Mouse (Mus musculus): ENCODE measurements around the gene Htr3b. TPM values are rescaled to one million over a fixed set of nuclear protein-coding genes. Genes with fewer than 3 reads are reported as not detected.
"Not testable (repeated sequence)": the region's sequence is repeated elsewhere in the genome, so short reads cannot be mapped to it uniquely, and the experiment has no call there.

Gene Htr3b
- total RNA-seq (2021) = not detected
- long read RNA-seq = 0 reads

DNA sequence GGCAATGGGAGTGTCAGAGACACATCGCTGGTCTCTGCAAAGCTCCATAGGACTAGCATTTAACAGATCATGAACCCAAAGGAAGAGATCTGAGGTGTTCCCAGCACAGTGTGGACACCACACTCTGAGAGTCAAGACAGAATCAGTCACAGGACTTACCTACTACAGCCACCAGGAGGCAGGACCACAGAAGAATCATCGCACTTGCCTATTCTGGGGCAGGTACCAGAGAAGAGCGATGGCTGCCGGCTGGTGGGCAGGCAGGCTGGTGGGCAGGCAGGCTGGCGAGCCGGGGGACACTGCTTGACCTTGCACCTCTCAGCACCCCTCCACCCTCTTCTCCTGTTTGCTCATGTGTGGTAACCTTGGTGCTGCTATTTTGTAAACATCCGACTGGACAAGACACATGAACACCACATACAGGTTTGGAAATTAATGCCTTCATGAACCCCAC is at the start of gene Htr3b:
TSS of gene Htr3b (minus strand) at position 404 of the 454 bp plus-strand sequence.
- no peak for DNase-seq (ENCODE audit: low spot score in 2 of 2)

DNA sequence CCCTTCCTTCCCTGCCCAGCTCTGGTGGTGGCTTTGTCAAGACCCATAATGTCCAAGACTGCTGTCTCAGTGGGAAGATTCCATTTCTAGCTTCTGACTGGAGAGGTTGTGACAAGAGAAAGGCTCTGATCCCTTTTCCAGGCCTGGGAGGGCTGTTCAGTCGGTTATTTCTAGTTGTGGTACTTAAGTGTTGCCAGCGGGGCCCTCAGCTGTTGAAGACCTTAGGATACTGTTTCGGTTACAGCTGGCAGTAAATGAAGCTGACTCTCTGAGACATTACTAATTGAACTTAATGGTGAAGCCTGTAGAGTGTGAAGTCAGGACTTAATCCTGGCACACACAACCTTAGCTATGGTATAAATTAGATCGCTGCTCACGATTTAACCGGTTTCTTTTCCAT is 34.5 kb upstream of the Htr3b start:
- DNase-seq (ENCODE audit: low spot score in 2 of 2) = no peak

DNA sequence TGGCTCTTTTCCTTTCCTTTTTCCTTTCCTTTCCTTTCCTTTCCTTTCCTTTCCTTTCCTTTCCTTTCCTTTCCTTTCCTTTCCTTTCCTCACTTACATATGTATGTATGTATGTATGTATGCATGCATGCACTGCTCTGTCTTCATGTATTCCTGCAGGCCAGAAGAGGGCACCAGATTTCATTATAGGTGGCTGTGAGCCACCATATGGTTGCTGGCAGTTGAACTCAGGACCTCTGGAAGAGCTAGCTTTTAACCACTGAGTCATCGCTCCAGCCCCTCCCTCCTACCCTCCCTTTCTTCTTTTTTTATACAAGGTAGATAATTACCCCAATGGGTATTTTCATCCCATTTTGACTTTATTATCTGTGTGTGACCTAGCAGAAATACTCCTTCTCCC is 30.9 kb upstream of the Htr3b start:
- no peak for DNase-seq (ENCODE audit: low spot score in 2 of 2)

DNA sequence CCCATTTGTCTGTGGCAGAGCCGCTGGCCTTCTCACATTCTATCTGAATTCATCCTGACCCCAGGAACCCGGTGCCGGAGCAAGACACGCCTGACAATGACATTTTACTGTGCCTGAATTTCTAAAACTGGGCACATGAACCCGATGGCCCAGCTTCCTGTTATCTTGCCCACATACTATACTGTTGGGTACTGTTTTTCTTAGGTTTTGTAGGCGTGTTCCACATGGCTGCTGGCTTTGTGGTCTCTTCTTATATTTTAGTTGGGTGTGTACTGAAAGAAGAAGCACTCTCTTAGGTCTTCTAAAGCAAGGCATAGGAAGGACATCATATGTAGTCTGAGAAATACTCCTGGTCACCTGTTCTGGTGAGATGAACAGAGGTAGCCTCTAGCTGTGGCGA is 30.0 kb upstream of the Htr3b start:
- no peak for DNase-seq (ENCODE audit: low spot score in 2 of 2)

DNA sequence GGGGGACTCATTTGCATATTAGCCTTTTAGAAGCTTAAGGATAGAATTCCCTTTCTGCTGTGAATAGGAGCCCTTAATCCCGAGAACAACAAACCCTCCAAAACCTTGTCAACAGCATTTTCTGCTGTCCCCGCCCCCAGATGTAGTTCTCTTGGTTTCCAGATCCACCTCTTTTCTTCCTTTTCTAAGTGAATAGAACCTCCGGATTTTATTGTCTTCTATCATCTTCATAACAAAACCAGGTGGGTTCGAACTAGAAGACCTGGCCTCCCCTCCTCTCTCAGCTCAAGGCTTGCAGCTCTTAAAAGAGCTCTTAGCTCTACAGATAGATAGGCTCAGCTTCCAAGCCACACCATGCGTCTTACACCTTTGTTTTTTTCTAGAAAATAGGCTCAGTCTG is 26.9 kb upstream of the Htr3b start:
- no peak for DNase-seq (ENCODE audit: low spot score in 2 of 2)

DNA sequence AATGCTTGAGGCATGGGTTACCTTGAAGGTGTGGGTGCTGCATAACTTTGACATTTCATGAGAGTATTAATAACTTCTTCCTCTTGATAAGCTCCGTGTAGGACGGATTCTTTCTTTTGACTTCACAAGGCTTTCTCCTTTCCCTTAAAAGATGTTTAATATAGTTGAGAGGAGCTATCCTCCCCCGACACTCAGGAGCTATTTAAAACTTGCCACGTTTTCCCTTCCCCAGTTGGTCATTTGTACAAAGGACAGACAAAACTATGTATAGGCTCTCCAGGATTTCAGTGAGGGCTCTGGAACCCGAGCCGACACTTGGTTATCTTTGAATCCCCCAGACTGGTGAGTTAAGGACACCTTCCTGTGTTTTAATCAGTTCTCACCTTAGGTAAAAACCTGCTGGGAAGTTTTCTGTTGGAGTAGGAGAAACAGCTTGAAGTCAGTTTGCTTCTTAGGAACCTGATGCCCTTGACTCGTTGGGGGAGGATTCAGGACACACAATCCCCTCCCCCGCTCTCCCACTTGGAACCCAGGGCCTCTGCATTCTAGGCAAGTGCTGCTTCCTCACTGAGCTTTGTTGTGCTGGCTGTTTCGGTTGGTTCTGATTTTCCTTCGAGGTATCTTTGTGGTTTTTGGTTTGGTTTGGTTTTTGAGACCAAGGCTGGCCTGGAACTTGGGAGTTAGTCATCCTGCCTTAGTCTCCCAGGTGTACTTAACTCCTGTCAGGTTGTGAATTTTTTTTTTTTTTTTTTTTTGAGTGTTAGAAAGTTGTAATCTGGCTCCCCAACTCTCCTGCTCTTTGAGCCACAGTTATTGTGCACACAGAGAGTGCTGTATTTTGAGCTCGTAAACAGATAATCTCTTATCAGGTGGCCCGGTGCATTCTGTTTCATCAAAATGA is 22.7 kb upstream of the Htr3b start:
- no peak for DNase-seq (ENCODE audit: low spot score in 2 of 2)

DNA sequence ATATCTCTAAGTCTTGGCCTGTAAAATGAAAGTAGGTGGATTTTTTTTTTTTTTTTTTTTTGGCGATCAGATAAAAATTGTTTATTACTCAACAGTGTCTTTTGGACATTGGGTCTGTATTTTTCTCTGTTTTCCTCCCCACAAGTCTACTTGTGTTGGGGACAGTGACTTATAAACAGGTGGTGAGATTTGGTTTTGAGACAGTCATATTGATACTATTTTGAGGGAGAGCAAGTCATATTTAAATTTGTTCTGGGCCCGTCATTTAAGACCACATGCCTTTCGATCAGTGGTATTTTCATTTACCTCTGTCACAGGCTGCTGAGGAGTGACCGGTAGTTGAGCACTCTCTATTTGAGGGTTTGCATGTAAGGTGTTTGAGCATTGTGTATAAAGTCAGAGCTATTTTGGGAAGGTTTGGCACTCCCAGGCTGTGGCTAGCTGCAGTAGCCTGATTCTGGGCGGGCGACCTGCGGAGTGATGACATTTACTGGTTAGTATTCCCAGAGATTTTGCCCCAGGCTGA is 21.9 kb upstream of the Htr3b start:
- no peak for DNase-seq (ENCODE audit: low spot score in 2 of 2)

DNA sequence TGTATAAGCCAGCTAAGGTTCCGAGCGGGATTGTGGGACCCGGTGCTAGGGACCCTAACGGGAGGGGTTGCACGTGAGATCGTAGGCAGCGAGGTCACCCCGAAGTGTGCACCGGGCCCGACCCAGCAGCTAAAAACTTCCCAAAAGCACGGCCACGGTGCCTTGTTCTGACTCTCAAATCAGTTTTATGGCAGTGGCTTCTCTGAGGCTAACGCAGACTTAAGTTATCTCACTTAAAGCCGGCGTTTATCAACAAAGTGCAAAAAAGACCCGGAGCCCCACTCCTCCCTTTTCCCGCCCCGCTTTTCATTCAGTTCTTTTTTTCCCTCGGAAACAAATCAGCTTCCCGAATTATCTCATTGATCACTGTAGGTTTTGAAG is 20.9 kb upstream of the Htr3b start:
- DNase-seq (ENCODE audit: low spot score in 2 of 2) = no peak

DNA sequence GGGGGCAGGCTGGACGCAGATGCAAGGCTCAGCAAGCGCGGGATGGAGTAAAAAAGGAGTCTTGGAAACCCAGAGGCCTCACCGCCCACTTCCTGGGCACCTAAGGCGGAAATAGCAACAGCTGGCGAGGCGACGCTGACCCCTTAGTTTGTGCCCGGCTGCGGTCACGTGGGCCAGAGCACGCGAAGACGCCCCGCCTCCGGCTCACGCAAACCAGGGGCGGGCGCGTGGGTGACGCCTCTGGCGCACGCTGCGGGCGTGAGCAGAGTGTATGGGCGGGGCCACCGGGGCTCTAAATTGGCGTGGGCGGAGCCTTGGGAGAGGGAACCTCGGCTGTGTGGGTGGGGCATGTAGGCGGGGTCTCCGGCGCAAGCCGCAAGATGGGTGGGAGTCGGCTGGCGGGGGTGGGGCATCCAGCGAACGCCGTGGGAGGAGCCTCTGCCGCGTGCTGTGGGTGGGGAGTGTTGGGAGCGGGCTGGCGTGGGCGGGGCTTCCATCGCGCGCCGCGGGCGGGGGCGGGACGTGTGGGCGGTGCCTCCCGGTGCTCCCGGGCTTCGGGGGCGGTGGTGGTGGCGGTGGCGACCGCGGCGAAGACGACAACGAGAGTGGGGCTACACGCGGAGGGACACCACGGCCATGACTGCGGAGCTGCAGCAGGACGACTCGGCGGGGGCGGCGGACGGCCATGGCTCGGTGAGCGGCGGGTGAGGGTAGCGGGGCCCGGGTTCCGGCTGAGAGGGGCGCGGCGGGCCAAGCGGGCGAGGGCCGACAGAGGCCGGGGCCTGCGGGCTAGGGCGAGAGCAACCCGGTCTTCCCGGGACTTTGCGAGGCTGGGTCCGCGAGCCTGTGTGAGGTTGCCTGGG is 20.3 kb upstream of the Htr3b start, which contains the start of gene Usp28:
TSS of gene Usp28 (plus strand) at position 531 of the 863 bp plus-strand sequence.
- DNase-seq (ENCODE audit: low spot score in 2 of 2) = peak; percentile 98 to 99

DNA sequence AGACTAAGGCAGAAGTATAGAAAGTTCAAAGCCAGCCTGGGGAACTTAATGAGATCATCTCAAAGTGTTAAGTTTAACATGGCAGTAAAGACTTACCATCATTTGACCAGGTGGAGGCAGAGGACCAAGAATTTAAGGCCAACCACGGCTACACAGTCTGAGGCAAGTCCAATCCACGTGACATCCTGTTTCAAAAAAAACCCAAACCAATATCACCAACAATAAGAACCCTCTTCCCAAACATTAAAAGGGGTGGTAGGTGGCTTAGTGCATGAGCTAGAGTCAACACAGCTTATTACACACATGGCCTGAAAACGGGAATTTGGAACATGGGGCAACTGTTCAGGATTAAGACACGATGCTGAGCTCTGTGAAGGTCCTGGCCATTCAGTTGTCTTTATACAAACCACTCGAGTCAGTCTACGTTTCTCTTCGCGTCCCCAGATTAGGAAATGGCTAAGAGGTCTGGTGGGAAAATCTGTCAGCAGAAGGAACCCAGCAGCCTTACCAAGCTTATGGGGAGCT is 19.6 kb upstream of the Htr3b start:
- DNase-seq (ENCODE audit: low spot score in 2 of 2) = no peak

DNA sequence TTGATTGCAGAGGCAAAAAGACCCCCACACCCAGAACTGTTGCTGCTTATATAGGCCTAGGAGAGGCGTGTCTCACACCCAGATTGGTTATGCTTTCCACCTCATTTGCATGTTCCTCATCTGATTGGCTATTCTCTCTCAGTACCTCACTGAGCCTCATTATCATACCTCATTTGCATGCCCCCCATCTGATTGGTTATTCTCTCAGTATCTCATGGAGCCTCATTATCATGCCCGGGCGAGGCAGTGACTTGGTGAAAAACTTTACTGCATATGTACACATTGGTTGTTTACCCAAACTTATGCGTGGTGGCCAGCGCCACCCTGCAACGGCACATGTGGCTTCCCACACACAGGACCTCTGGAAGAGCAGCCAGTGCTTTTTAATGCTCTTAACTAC is 19.0 kb upstream of the Htr3b start:
- not testable (repeated sequence) for DNase-seq (ENCODE audit: low spot score in 2 of 2)

DNA sequence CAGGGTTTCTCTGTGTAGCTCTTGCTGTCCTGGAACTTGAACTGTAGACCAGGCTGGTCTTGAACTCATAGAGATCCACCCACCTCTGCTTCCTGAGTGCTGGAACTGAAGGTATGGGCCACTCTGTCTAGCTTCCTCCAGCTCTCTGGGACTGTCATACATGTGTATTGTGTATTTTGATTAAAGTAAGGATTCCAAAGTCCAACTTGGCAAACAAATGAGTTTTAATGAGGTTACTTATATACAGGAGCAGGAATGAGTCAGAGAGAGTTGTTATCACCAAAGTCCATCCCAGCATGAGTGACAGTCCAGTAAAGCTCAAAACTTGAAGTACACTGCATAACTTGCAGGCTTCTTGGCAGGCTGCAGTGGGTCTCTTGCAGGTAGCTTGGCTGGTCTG is 17.0 kb upstream of the Htr3b start:
- no peak for DNase-seq (ENCODE audit: low spot score in 2 of 2)

DNA sequence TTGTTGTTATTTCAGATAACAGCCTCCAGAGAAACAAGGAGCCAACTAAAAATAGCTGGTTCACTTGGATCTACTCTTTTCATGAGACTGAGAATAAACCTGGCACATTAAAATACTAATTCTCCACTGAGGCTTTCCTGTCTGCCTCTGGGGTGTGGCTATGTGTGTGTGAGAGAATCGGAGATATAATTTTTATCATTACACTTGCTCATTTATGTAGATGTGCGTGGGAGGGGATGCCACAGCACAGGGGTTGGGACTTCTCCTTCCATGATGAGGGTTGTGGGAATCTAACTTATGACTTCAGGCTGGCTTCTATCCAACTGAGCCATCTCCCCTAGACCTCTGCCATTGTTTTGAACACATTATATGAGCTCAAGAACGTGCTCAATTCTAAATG is 16.0 kb upstream of the Htr3b start:
- no peak for DNase-seq (ENCODE audit: low spot score in 2 of 2)

DNA sequence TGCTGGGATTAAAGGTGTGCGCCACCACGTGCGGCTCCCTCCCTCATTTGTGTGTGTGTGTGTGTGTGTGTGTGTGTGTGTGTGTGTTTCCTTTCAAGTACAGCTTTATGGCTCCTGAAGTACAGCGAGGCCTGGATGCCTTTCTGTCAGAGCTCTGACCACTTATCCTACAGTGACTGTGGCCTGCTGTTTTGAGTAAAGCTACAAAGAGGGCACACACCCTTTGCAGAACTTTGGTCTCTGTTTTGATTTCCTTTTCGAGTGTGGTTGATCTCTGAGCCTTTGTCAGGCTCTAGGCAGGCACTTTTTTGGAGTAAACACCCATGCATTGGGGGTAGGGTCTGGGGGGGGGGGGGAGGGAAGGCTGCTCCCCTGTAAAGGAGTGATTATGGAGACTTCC is 15.6 kb upstream of the Htr3b start:
- no peak for DNase-seq (ENCODE audit: low spot score in 2 of 2)

DNA sequence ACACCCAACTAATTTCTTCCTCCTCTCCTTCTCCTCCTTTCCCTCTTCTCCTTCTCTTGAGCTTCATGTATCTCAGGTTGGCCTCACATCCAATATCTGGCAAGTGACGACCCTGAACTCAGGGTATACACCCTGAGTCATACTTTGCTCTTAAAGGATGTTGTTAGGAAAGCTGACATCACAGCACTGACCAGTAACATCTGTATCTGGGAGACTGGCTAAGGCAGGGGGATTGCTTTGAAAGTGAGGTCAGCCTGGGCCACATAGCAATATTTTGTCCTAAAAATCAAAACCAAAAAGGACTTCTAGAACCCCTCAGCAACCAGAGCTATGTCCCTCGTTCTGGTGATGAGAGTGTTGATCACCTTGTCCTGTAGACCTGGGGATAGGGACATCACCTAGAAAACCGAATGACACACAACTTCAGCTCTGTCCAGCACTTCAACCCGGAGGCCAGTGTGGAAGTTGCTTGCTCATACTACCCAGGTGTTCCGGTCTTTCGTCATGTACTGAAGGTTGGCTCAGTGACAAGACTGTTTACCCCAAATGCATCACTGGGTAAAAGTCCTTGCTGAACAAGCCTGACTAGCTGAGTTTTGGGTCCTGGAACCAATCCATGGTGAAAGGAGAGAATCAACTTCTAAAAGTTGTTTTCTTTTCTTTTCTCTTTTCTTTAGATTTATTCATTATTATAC is 12.0 kb upstream of the Htr3b start:
- DNase-seq (ENCODE audit: low spot score in 2 of 2) = no peak

DNA sequence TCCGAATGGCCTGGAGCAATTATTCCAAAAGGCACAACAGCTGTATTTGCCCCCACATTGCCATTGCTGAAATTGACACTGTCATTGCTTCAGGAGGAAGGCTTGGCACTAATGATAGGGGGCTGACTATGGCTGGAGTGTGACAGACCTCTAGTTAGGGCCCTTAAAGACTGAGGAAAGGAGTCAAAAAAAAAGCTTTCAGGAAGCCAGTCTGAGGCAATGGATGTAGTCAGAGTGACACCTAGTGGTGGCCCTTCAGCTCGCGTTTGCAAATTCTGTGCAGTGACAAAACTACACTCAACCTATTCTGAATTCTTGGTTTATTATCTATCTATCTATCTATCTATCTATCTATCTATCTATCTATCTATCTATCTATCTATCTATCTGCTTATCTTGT is 7.7 kb upstream of the Htr3b start:
- DNase-seq (ENCODE audit: low spot score in 2 of 2) = peak; percentile 76 to 80

DNA sequence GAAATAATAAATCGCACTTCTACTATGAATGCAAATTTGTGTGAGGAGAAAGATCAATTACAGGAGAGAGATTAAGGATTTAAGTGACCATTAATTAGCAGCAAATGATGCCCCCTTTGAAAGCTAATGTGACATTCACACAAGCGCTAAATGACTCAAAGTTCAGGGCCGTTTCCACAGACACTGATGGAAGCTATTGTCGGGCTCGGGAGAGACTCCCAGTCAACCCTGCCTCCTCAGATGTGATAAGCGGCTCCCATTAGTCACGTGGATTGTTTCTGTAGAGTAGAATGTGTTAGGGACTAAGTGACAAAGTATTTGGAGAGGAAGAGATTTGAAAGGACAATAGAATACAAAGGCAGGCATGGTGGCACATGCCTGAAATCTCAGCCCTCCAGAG is 2.7 kb downstream of the Htr3b start:
- no peak for DNase-seq (ENCODE audit: low spot score in 2 of 2)

DNA sequence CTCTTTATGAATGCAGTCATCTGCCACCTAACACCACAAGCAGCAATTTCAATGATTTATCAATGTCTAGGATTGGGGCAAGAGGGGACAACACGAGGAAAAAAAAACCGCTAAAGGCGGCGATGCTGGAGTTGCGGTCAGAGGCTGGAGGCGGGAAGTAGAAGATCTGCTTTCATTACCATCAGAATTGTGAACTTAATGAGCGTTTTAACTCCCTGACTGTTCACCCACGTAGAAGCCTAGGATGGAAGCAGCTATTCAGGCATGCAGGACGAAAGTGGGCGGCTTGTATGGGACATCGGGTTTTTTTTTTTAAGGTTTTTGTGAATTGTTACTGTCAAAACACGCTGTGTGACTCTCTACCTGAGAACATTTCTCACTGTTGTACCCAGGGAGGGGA is 3.5 kb downstream of the Htr3b start:
- no peak for DNase-seq (ENCODE audit: low spot score in 2 of 2)

DNA sequence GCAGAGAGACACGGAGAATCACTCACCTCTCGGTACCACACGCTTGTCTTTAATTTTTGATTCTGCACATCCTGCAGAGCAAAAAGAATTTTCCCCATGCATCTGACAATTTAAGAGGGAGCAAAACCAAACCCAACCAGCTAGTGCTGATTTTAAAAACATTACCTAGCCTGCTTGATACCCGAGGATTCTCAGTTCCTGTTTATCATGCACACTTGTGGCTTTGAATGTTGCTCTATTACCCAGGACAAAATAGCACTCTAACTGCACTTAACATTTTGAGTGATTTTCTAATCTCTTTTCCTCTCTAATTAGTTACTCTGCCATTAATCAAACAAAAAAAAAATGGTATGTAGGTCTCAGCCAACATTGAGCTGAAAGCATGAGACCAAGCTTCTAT is 17.2 kb downstream of the Htr3b start:
- DNase-seq (ENCODE audit: low spot score in 2 of 2) = no peak

DNA sequence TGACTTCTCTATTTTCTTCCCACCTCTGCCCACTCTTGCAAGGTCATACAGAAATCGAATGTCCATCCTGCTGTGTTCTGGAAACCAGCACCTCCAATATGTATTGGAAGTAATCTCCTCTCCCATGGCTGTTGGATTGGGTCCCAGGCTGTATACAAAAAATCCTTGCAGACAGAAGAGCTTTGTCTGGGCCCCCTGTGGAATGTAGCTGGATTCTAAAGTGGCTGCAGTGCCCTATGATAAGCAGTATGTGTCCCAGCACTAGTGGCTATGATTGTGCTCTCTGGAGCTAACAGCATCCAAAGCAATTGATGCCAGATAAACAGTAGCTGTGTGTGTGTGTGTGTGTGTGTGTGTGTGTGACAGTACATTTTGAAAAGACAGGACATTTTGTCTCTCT is 22.4 kb downstream of the Htr3b start:
- DNase-seq (ENCODE audit: low spot score in 2 of 2) = no peak

DNA sequence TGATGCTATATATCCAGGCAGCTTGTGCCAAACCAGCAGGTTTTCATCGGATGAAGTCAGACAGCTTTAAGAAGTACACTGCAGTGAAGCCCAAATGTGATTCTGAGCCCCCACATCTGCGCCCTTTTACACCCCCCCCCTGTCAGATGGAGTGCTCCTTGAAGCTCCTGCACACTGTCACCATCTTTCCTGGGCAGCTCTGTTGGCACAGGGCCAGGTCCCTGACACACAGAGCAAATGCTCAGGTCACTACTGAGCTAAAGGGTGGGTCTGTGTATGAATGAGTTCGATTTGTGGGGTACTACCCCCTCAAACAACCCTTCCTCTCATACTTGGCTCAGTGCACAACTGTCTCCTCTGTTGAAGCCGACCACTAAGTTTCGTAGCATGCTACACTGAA is 35.4 kb downstream of the Htr3b start:
- DNase-seq (ENCODE audit: low spot score in 2 of 2) = no peak
